Mouse (Mus musculus) right cerebral cortex, postnatal 25 days (tissue): ENCODE results near the gene Ms4a2.

ENCODE experiments used
- DNase-seq: peaks from one replicate; pipeline ENCODE4 v3.0.0; 2022

Ms4a2 gene

GRCm38 (mm10) chr19:11623551-11623950 lies at the start of gene Ms4a2:
TSS of gene Ms4a2 (minus strand) at chr19:11623719.
- no peak for DNase-seq

DNA sequence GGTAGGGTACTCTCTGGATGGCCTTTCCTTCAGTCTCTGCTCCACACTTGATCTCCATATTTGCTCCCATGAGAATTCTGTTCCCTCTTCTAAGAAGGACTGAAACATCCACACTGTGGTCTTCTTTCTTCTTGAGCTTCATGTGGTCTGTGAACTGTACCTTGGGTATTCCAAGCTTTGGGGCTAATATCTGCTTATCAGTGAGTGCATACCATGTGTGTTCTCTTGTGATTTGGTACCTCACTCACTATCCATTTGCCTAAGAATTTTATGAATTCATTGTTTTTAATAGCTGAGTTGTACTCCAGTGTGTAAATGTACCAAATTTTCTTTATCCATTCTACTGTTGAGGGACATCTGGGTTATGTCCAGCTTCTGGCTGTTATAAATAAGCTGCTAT lies 38.0 kb upstream of the Ms4a2 start:
- no peak for DNase-seq

GRCm38 (mm10) chr19:11660459-11660858 lies 36.9 kb upstream of the Ms4a2 start, which contains the start of gene Oosp2:
TSS of gene Oosp2 (minus strand) at chr19:11660559.
- DNase-seq, result no peak

GRCm38 (mm10) chr19:11659142-11659541 lies 35.6 kb upstream of the Ms4a2 start:
- DNase-seq, result no peak

DNA sequence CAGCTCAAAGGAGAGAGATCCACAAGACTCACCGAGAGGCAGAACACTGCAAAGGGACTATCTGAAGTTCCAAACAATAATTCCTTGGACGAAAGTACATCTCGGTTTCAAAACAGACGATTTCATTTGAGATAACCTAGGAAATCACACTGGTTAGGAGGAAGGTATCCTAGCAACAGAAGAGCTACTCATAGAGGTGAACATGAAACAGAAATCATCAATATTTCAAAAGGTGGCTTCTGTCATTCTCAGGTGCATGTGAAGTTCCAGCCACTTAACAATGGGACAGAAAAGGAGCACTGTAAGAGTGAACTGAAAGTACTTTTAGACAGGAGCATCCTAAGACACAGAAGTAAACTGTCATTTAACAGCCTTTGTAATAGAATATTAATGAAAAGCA lies 26.0 kb upstream of the Ms4a2 start:
- DNase-seq, result no peak

DNA sequence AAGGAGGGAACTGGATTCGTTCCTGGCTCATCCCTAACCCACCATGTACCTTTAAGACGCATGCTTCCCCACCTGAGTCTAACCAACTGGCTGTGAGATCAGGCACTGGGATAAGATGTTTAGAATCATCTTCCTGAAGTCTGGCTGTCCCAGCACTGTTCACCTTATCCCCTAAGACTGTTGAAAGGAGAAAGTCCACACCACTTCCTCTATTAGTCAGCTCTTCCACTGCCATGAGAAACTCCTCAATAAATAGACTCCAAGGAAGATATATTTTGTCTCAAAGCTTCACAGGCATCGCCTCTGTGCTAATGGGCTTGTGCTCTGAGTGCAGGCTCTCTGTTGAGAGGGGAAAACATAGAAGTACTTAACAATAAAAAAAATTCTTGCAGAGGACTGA lies 22.6 kb upstream of the Ms4a2 start:
- DNase-seq, result no peak

GRCm38 (mm10) chr19:11640732-11641131 lies 17.2 kb upstream of the Ms4a2 start, which contains the start of gene Ms4a3:
TSS of gene Ms4a3 (minus strand) at chr19:11640851.
- DNase-seq, result no peak

DNA sequence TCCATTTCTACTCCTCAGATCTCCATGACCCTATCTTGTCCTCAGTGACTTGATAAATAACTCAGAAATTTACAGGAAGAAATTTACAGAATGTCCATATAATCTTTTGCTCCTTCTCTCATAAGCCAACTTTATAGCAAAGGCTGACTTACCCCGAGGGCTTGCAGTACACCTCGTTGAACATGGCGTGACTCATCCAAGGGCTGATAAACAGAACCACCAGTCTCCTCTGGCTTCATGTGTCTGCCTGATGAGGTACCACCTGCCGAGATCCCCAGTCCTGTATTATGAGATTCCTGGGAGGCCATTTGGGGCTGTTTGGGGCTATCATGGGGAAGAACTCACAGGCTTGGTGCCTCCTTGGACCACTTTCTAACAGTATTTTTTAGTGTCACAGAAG lies 15.5 kb upstream of the Ms4a2 start:
- DNase-seq, result no peak

GRCm38 (mm10) chr19:11635572-11635971 lies 12.1 kb upstream of the Ms4a2 start:
- no peak for DNase-seq

DNA sequence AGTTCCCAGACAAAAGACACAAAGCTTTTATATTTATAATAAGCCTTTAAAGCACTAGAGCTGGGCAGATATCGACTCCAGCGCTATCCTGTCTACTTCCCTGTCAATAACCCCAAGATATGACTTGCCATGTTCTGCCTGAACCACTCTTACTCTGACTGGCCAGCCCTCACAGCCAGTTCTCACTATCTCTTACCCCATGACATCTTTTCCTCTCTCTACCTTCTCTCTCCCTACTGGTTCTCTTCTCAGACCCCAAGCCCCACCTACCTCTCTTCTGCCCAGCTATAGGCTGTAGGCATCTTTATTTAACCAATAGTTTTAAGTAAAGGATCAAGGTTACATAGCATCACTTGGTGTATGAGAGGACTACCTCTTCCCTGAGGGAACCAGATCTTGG lies 10.8 kb upstream of the Ms4a2 start:
- DNase-seq, result no peak

DNA sequence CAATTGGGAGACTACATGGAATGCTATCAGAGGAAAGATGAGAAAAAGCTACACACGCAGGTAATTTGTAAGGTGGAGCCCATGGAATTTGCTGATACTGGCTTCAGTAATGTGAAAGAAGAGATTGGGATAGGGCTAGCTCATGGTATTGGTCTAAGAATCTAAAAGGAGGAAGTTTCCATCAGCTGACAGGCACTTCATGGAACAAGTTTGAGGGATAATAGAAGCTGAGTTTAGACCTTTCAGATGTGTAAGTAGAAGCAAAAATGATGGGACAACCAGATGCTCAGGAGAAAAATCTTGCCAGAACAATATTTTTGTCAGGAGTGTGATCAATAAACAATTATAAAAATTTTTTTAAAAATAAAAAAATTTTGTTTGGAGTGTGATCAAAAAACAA lies 10.2 kb upstream of the Ms4a2 start:
- DNase-seq, result no peak

DNA sequence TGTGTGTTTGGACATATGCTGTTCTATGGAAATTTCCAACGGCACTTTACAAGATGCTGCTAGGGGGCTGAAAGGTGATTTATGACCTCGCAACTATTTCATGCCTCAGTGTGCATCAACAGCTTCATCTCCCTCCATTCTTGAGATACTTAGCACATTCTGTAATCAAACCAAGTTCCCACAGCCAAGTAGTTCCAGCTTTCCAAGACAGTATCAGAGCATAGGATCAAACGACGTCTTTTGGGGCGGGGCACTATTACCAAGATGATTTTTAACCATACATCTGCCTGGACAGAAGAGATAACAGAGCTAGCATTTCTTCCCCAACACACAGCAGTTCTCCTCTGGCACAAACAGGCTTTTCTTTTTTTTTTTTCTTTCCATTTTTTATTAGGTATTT lies 1.7 kb upstream of the Ms4a2 start:
- DNase-seq, result no peak

GRCm38 (mm10) chr19:11624800-11625199 lies 1.3 kb upstream of the Ms4a2 start:
- no peak for DNase-seq

DNA sequence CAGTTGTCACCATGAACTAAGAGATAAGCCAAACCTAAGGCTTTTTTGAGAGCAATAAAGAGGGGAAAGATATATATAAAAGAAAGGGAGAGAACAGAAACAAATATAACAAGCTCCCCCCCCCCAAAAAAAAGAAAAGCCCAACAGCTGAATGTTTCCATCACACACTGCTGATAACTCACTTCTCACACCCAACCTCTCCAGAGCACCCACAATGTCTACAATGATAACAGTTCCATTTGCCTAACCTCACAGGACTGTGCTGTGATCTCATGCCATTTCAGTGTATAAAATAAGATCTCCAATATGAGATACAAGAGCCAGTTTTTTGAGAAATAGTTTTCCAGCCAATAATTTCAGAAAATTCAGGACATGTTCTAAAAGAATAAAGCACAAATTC lies 5.5 kb downstream of the Ms4a2 start:
- no peak for DNase-seq

DNA sequence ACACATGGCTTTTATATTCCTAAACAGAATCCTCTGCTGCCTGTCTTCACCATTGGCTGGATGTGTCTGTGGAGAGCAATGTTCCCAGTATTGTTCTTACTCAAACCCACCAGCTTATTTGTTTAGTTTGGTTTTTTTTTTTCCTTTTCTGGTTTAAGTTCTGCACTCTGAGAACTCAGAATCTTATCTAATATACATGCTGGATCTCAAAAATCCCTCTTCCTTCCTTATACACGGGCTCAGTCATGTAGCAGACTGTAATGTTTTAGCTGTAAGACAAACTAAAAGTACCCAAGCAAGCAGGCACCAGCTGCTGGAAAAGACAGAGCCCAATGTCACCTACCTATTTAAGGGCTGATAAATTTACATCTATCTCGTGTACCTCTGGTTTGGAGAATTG lies 8.7 kb downstream of the Ms4a2 start:
- no peak for DNase-seq

DNA sequence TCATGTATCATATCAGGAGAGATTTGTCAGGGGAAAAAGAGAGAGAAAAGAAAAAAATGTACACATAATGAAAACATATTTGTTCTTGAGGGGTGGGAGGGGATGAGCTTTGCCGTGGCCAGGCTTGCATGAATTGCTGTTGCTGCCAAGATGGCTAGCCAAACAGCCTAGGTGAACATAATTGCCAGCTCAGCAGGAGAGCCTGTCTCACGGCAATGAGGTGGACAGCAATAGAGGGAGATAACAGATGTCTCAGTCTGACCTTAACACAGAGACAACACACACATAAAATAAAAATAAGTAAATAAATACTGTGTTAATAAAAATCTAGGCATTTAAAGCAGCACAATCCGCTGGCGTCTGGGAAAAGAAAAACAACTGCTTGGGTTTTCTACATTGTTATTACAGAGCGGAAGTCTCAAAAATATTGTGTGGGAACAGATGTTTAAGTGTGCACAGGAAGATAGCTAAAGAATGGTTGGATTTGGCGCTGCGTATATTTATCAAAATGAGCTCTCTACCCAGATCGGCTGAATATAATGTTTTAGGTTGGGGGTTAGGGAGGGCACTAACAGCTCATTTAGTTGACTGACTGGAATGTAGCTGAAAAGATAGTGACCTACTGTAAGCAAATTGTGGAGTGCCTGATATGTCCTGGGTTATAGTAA lies 9.6 kb downstream of the Ms4a2 start:
- DNase-seq, result no peak

DNA sequence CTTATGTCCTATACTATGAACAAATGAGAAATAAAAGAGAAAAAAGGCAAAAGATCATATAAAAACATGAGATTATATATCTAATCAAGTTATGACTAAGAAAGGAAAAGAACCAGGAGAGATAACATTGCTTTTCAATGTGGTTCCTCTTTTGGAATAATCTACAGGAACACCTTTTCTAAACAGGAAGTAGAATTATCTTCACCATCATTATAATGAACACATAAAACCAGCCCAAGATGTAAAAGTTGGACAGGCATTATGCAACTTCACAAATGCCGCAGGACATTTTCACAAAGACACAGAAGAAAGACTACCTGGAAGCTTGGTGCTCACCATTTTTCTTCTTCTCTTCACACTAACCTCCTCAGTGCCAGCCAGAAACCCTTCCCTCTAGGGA lies 10.4 kb downstream of the Ms4a2 start:
- no peak for DNase-seq

DNA sequence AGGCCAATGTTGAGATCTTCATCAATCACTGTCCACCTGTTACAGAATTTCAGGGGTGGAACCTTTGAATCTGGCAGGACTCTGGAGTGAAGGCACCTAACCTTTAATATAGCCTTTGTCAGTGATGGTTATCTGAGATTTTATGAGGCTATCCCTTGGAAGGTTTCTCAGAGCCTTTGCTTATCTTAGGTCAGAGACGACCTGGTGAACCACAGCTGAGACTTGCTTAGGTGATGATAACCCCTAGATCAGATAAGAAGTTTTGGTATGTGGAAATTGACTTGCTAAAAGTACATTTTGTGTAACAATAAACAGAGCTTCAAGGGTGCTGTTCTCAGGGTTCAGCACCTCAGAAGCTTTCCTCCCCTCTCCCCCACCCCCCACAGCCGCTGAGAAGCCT lies 11.2 kb downstream of the Ms4a2 start:
- no peak for DNase-seq

DNA sequence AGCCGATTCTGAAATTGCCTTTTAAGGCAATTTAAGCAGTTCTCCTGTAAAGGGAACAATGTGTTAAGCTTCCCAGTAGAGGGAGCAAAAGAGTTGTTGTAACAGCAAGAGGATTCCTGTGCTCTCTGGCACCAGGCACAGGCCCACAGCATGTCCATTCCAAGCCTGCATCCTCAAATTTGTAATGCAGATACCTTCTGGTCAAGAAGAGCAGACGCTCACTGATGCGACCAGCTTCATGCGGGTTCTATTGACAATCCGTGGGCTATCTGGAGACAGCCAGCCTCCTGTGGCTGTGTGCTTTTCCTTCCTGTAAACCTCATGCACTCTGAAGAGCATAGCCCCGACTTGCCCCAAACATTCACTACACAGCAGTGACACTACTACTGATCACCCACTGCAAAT lies 12.0 kb downstream of the Ms4a2 start:
- no peak for DNase-seq

GRCm38 (mm10) chr19:11608172-11608571 lies 15.3 kb downstream of the Ms4a2 start:
- no peak for DNase-seq

- no peak for DNase-seq
Measured at GRCm38 (mm10) chr19:11604603-11605002, 18.9 kb downstream of the Ms4a2 start, which contains the start of gene Ms4a6d. TSS of gene Ms4a6d (minus strand) at chr19:11604849.

DNA sequence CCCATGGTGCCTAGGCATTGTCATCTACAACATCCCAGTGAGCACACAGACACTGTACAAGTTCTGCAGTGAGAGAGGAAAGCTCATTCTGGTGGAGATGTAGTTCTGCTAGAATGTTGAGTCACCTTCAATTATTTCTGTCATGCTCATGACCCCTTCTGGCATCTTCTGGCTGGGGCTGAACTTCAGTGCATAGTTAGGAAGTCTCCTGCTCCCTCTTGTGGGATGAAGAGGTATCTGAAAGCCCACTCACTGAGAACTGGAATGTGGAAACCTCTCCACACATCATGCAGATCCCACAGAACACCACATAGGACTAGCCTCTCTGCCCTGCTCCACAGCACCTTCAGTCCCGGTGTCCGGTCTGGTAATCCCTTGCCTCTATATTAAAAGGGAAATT lies 21.5 kb downstream of the Ms4a2 start:
- DNase-seq, result no peak

- no peak for DNase-seq
Measured at GRCm38 (mm10) chr19:11601349-11601748, 22.2 kb downstream of the Ms4a2 start.

- no peak for DNase-seq
Measured at GRCm38 (mm10) chr19:11589891-11590449, 33.5 kb downstream of the Ms4a2 start.

- DNase-seq, result no peak
Measured at GRCm38 (mm10) chr19:11589205-11589604, 34.3 kb downstream of the Ms4a2 start.
